In genomic region chr4:95049153-95049552, GRCm38 (mm10) we compare ENCODE assay signal across 8 mouse cellular contexts. TPM values are rescaled to one million over a fixed set of nuclear protein-coding genes. Genes with fewer than 3 reads are reported as not detected.
DNase-seq lines count a peak whose midpoint lies in the region; ATAC-seq lines count a peak whose summit lies in the region.

No protein-coding gene starts in this region.

- peak overlapping the region; percentile 99 for H3K4me3 ChIP-seq in megakaryocyte, embryonic 14.5 days (replicated peaks)
- peak overlapping the region; percentile 85 for H3K4me3 ChIP-seq in forebrain, embryonic 12.5 days (replicated peaks)
- H3K4me3 ChIP-seq in limb, embryonic 13.5 days = peak overlapping the region; percentile 82
- H3K4me3 ChIP-seq in stomach, embryonic 14.5 days (ENCODE audit: low read depth, low read length) = peak overlapping the region; percentile 97

- 33% methylated on average over 2 of the region's 2 CpGs for WGBS in forebrain, embryonic 12.5 days
- WGBS in limb, embryonic 13.5 days = 48% methylated on average over 2 of the region's 2 CpGs
- WGBS in stomach, embryonic 14.5 days = 31% methylated on average over 2 of the region's 2 CpGs

- peak overlapping the region; percentile 95 for H3K9ac ChIP-seq in forebrain, embryonic 12.5 days
- peak overlapping the region; percentile 54; the same call in 1 of the 2 replicates for H3K9ac ChIP-seq in limb, embryonic 13.5 days
- no peak overlapping the region; the same call in 1 of the 2 replicates for H3K9ac ChIP-seq in stomach, embryonic 14.5 days (replicated peaks; ENCODE audit: low read depth, low read length)

- peaks cover 5% of the 10 kb centered on the region for H3K36me3 ChIP-seq in megakaryocyte, embryonic 14.5 days (replicated peaks; ENCODE audit: low read length)
- H3K36me3 ChIP-seq in forebrain, embryonic 12.5 days (replicated peaks) = no peaks in the 10 kb centered on the region
- H3K36me3 ChIP-seq in limb, embryonic 13.5 days = no peaks in the 10 kb centered on the region
- H3K36me3 ChIP-seq in stomach, embryonic 14.5 days (ENCODE audit: control insufficient read depth, insufficient read depth, low read length) = no peaks in the 10 kb centered on the region

- DNase-seq in adrenal gland, adult 18-20 months (ENCODE audit: low spot score in 2 of 2) = no peak
- no peak for DNase-seq in gastrocnemius, postnatal 4 days (ENCODE audit: low spot score in 2 of 2)
- DNase-seq in cerebellum, adult 11-12 months = no peak

- 0 out of 2 replicates have a peak overlapping the region, but pooled peaks have one; percentile 5 for H3K27ac ChIP-seq in forebrain, embryonic 12.5 days
- H3K27ac ChIP-seq in limb, embryonic 13.5 days = no peak overlapping the region
- no peak overlapping the region for H3K27ac ChIP-seq in stomach, embryonic 14.5 days (ENCODE audit: low read length)

- no peak for ATAC-seq in megakaryocyte, adult 5-6 weeks (ENCODE audit: poor library complexity, severe bottlenecking)
- ATAC-seq in forebrain, embryonic 12.5 days (ENCODE audit: low FRiP score) = no peak
- no peak for ATAC-seq in limb, embryonic 13.5 days (ENCODE audit: low FRiP score, low read depth)
- ATAC-seq in stomach, embryonic 14.5 days (ENCODE audit: insufficient number of reproducible peaks, insufficient read depth, low FRiP score, low read depth) = no peak

- H3K4me2 ChIP-seq in forebrain, embryonic 12.5 days = peak overlapping the region; percentile 90
- peak overlapping the region; percentile 93 for H3K4me2 ChIP-seq in limb, embryonic 13.5 days (replicated peaks)
- H3K4me2 ChIP-seq in stomach, embryonic 14.5 days (replicated peaks; ENCODE audit: low read depth, low read length) = peak overlapping the region; percentile 60

- peaks cover 26% of the 10 kb centered on the region for H3K4me1 ChIP-seq in megakaryocyte, embryonic 14.5 days
- peaks cover 22% of the 10 kb centered on the region for H3K4me1 ChIP-seq in forebrain, embryonic 12.5 days
- peaks cover 18% of the 10 kb centered on the region for H3K4me1 ChIP-seq in limb, embryonic 13.5 days
- peaks cover 16% of the 10 kb centered on the region; the same call in 1 of the 2 replicates for H3K4me1 ChIP-seq in stomach, embryonic 14.5 days (ENCODE audit: control insufficient read depth, insufficient read depth, low read length)

- peaks cover 2% of the 10 kb centered on the region for H3K27me3 ChIP-seq in megakaryocyte, embryonic 14.5 days (replicated peaks)
- H3K27me3 ChIP-seq in forebrain, embryonic 12.5 days = no peaks in the 10 kb centered on the region
- H3K27me3 ChIP-seq in limb, embryonic 13.5 days = no peaks in the 10 kb centered on the region
- H3K27me3 ChIP-seq in stomach, embryonic 14.5 days (ENCODE audit: control insufficient read depth, insufficient read depth, low read length) = no peaks in the 10 kb centered on the region

- no peaks in the 10 kb centered on the region for H3K9me3 ChIP-seq in megakaryocyte, embryonic 14.5 days
- H3K9me3 ChIP-seq in forebrain, embryonic 12.5 days = no peaks in the 10 kb centered on the region
- H3K9me3 ChIP-seq in limb, embryonic 13.5 days = no peaks in the 10 kb centered on the region
- H3K9me3 ChIP-seq in stomach, embryonic 14.5 days (ENCODE audit: control insufficient read depth, low read depth, low read length) = no peaks in the 10 kb centered on the region

RNA-seq across cellular contexts. Expression of gene Jun, which starts 2.9 kb away (rescaled TPM):
- polyA plus RNA-seq in megakaryocyte, embryonic 14.5 days (2012; ENCODE audit: insufficient read depth, low replicate concordance) = 157 and 392 TPM in 2 replicates
- 88.4 and 91.5 TPM in 2 replicates for total RNA-seq in megakaryocyte, adult 5-6 weeks (2015)
- total RNA-seq in megakaryocyte, adult 5-6 weeks (2017) = 141 and 162 TPM in 2 replicates
- 101 and 107 TPM in 2 replicates for polyA plus RNA-seq in forebrain, embryonic 12.5 days (2016; fragmentation: Nextera tagmentation; extraction: Ambion mirVana)
- 101 and 102 TPM in 2 replicates for polyA plus RNA-seq in limb, embryonic 13.5 days (2015; fragmentation: Nextera tagmentation; extraction: Ambion mirVana)
- 55.1 and 62.7 TPM in 2 replicates for polyA plus RNA-seq in stomach, embryonic 14.5 days (2014; fragmentation: Nextera tagmentation; extraction: Ambion mirVana)
- total RNA-seq in adrenal gland, adult 18-20 months (2021) = 100 to 1,000 TPM; 160 to 307 TPM
- total RNA-seq in gastrocnemius, postnatal 4 days (2021) = 10 to 100 TPM; 54.6 to 74.7 TPM
